39 mouse cellular contexts compared by ENCODE assay signal in the genomic region with DNA sequence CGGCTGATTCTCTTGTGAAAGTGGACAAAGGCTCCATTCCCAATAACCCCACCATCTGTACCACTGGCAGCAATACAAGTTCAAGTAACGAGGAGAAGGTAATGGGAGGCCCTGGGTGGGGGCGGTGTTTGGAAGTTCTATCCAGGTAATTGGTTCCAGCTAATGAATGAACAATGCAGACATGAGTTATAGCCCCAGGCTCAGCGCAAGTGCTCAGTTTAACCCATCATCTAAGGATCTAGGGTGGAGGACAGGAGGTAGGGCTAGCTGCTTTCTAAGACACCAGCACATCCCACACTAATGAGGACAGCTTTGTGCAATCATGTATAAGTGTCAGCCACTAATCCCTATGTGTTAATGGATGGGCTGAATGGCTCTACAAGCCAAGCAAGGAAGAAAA. TPM values are rescaled to one million over a fixed set of nuclear protein-coding genes. Genes with fewer than 3 reads are reported as not detected.
DNase-seq lines count a peak whose midpoint lies in the region; ATAC-seq and TF ChIP-seq lines count a peak whose summit lies in the region.
"Had no signal": no experiment of that assay in that cellular context is flagged by ENCODE, and none has a peak within 500 bp of the region (broad histone marks: within the 10 kb centered on the region; RNA-seq: fewer than 3 reads in every experiment).

No protein-coding gene starts in this region.

- H3K9me3 ChIP-seq in forebrain, embryonic 11.5 days (ENCODE audit: control insufficient read depth, low read length), result no peaks in the 10 kb centered on the region; the same call in 1 of the 2 replicates
- H3K9me3 ChIP-seq in forebrain, postnatal 0 days (ENCODE audit: low read length), result no peaks in the 10 kb centered on the region
- peaks cover 6% of the 10 kb centered on the region; the same call in 1 of the 2 replicates for H3K9me3 ChIP-seq in midbrain, embryonic 12.5 days
- H3K9me3 ChIP-seq in midbrain, embryonic 13.5 days, result peaks cover 7% of the 10 kb centered on the region; the same call in 1 of the 2 replicates
- H3K9me3 ChIP-seq in hindbrain, embryonic 12.5 days (replicated peaks), result peaks cover 7% of the 10 kb centered on the region; the same call in 1 of the 2 replicates
- H3K9me3 ChIP-seq: liver, embryonic 12.5 days; stomach, embryonic 15.5 days had no signal

- no peak overlapping the region for H3K9ac ChIP-seq in forebrain, embryonic 11.5 days (ENCODE audit: low read length)
- no peak overlapping the region for H3K9ac ChIP-seq in forebrain, postnatal 0 days
- no peak overlapping the region for H3K9ac ChIP-seq in midbrain, embryonic 12.5 days (replicated peaks)
- no peak overlapping the region for H3K9ac ChIP-seq in midbrain, embryonic 13.5 days (replicated peaks)
- no peak overlapping the region for H3K9ac ChIP-seq in hindbrain, embryonic 12.5 days
- H3K9ac ChIP-seq: embryonic facial prominence, embryonic 12.5 days; hindbrain, embryonic 13.5 days; limb, embryonic 13.5 days; liver, embryonic 12.5 days; liver, postnatal 0 days; neural tube, embryonic 13.5 days; stomach, embryonic 15.5 days had no signal

- no peak overlapping the region for H3K4me3 ChIP-seq in forebrain, embryonic 11.5 days (ENCODE audit: low read depth, low read length)
- no peak overlapping the region for H3K4me3 ChIP-seq in forebrain, postnatal 0 days (ENCODE audit: low read depth, low read length)
- H3K4me3 ChIP-seq in midbrain, embryonic 12.5 days, result no peak overlapping the region
- no peak overlapping the region for H3K4me3 ChIP-seq in midbrain, embryonic 13.5 days (replicated peaks)
- H3K4me3 ChIP-seq in hindbrain, embryonic 12.5 days, result no peak overlapping the region
- H3K4me3 ChIP-seq: embryonic facial prominence, embryonic 12.5 days; hindbrain, embryonic 13.5 days; layer of hippocampus, adult 2 months; left cerebral cortex, adult 2 months; limb, embryonic 13.5 days; liver, embryonic 12.5 days; megakaryocyte, embryonic 14.5 days; neural tube, embryonic 13.5 days; stomach, embryonic 15.5 days had no signal

- no peaks in the 10 kb centered on the region; the same call in 1 of the 2 replicates for H3K4me1 ChIP-seq in forebrain, embryonic 11.5 days (replicated peaks; ENCODE audit: control insufficient read depth, insufficient read depth, low read length)
- H3K4me1 ChIP-seq in forebrain, postnatal 0 days (ENCODE audit: insufficient read depth), result no peaks in the 10 kb centered on the region
- no peaks in the 10 kb centered on the region for H3K4me1 ChIP-seq in midbrain, embryonic 12.5 days
- no peaks in the 10 kb centered on the region for H3K4me1 ChIP-seq in midbrain, embryonic 13.5 days (replicated peaks)
- H3K4me1 ChIP-seq in hindbrain, embryonic 12.5 days, result no peaks in the 10 kb centered on the region
- H3K4me1 ChIP-seq: embryonic facial prominence, embryonic 12.5 days; hindbrain, embryonic 13.5 days; limb, embryonic 13.5 days; liver, embryonic 12.5 days; megakaryocyte, embryonic 14.5 days; neural tube, embryonic 13.5 days; stomach, embryonic 15.5 days had no signal

- no peak for TF ChIP-seq CTCF in forebrain, postnatal 0 days (IDR thresholded peaks at IDR 0.05; ENCODE audit: low read depth)
- no peak for TF ChIP-seq CTCF in brain, embryonic 14.5 days (IDR thresholded peaks at IDR 0.05; ENCODE audit: borderline replicate concordance, extremely low read depth, insufficient read depth, insufficient read length)

- H3K36me3 ChIP-seq in forebrain, embryonic 11.5 days (ENCODE audit: control insufficient read depth, insufficient read depth, low read length), result no peaks in the 10 kb centered on the region
- H3K36me3 ChIP-seq in forebrain, postnatal 0 days (ENCODE audit: insufficient read depth), result no peaks in the 10 kb centered on the region
- H3K36me3 ChIP-seq in midbrain, embryonic 12.5 days, result no peaks in the 10 kb centered on the region
- H3K36me3 ChIP-seq in midbrain, embryonic 13.5 days, result no peaks in the 10 kb centered on the region
- H3K36me3 ChIP-seq in hindbrain, embryonic 12.5 days, result no peaks in the 10 kb centered on the region
- H3K36me3 ChIP-seq: embryonic facial prominence, embryonic 12.5 days; hindbrain, embryonic 13.5 days; limb, embryonic 13.5 days; liver, embryonic 12.5 days; neural tube, embryonic 13.5 days; stomach, embryonic 15.5 days had no signal

- TF ChIP-seq POLR2A in brain, embryonic 14.5 days (IDR thresholded peaks at IDR 0.05; ENCODE audit: borderline replicate concordance, extremely low read depth, insufficient read depth, insufficient read length, poor library complexity, severe bottlenecking), result no peak

- no peak overlapping the region for H3K4me2 ChIP-seq in forebrain, embryonic 11.5 days (ENCODE audit: low read depth, low read length, severe bottlenecking)
- H3K4me2 ChIP-seq in forebrain, postnatal 0 days (ENCODE audit: low read depth), result no peak overlapping the region
- H3K4me2 ChIP-seq in midbrain, embryonic 12.5 days (replicated peaks), result no peak overlapping the region
- no peak overlapping the region for H3K4me2 ChIP-seq in midbrain, embryonic 13.5 days (replicated peaks)
- no peak overlapping the region for H3K4me2 ChIP-seq in hindbrain, embryonic 12.5 days (replicated peaks)
- H3K4me2 ChIP-seq: embryonic facial prominence, embryonic 12.5 days; heart, embryonic 11.5 days; hindbrain, embryonic 13.5 days; limb, embryonic 13.5 days; liver, embryonic 12.5 days; neural tube, embryonic 13.5 days; stomach, embryonic 15.5 days had no signal

- H3K27me3 ChIP-seq in forebrain, embryonic 11.5 days (ENCODE audit: control insufficient read depth, insufficient read depth, low read length), result no peaks in the 10 kb centered on the region
- H3K27me3 ChIP-seq in forebrain, postnatal 0 days (ENCODE audit: insufficient read depth, low read length), result no peaks in the 10 kb centered on the region
- H3K27me3 ChIP-seq in midbrain, embryonic 12.5 days, result no peaks in the 10 kb centered on the region
- no peaks in the 10 kb centered on the region for H3K27me3 ChIP-seq in midbrain, embryonic 13.5 days
- H3K27me3 ChIP-seq in hindbrain, embryonic 12.5 days, result no peaks in the 10 kb centered on the region
- H3K27me3 ChIP-seq: embryonic facial prominence, embryonic 12.5 days; hindbrain, embryonic 13.5 days; limb, embryonic 13.5 days; liver, embryonic 12.5 days; megakaryocyte, embryonic 14.5 days; neural tube, embryonic 13.5 days; stomach, embryonic 15.5 days had no signal

- peak; percentile 82 for ATAC-seq in forebrain, embryonic 11.5 days (replicated peaks; ENCODE audit: low FRiP score)
- no peak for ATAC-seq in forebrain, postnatal 0 days
- peak; percentile 16; the same call in 1 of the 2 replicates for ATAC-seq in midbrain, embryonic 12.5 days (ENCODE audit: low FRiP score, low read depth)
- ATAC-seq in midbrain, embryonic 13.5 days, result no peak
- ATAC-seq in hindbrain, embryonic 12.5 days (ENCODE audit: low FRiP score), result no peak
- ATAC-seq: liver, embryonic 12.5 days; liver, postnatal 0 days had no signal

- WGBS in forebrain, embryonic 11.5 days, result 49% methylated on average over 4 of the region's 4 CpGs
- WGBS in forebrain, postnatal 0 days, result 30% methylated on average over 4 of the region's 4 CpGs
- 74% methylated on average over 4 of the region's 4 CpGs for WGBS in midbrain, embryonic 12.5 days
- WGBS in midbrain, embryonic 13.5 days, result 68% methylated on average over 4 of the region's 4 CpGs
- 69% methylated on average over 4 of the region's 4 CpGs for WGBS in hindbrain, embryonic 12.5 days

- no peak overlapping the region for H3K27ac ChIP-seq in forebrain, embryonic 11.5 days (ENCODE audit: low read depth, low read length)
- no peak overlapping the region for H3K27ac ChIP-seq in forebrain, postnatal 0 days (ENCODE audit: low read depth, low read length)
- H3K27ac ChIP-seq in midbrain, embryonic 12.5 days (replicated peaks), result no peak overlapping the region
- H3K27ac ChIP-seq in midbrain, embryonic 13.5 days, result no peak overlapping the region
- no peak overlapping the region for H3K27ac ChIP-seq in hindbrain, embryonic 12.5 days
- H3K27ac ChIP-seq: embryonic facial prominence, embryonic 12.5 days; hindbrain, embryonic 13.5 days; layer of hippocampus, adult 2 months; left cerebral cortex, adult 2 months; limb, embryonic 13.5 days; liver, embryonic 12.5 days; neural tube, embryonic 13.5 days; stomach, embryonic 15.5 days had no signal

- DNase-seq in forebrain, embryonic 11.5 days (ENCODE audit: low spot score), result peak; percentile 55
- no peak for DNase-seq in forebrain, postnatal 0 days
- DNase-seq in brain, embryonic 14.5 days (ENCODE audit: low read depth), result peak; percentile 83
- peak; percentile 7 for DNase-seq in forelimb bud, embryonic 11.5 days (ENCODE audit: low read depth, low spot score)
- DNase-seq in frontal cortex, postnatal 36 days (ENCODE audit: low spot score in 2 of 2), result no peak
- DNase-seq: adrenal gland, postnatal 25 days; cerebellum, adult 18-20 months; cerebellum, postnatal 25 days; gastrocnemius, postnatal 25 days; heart, adult 18-20 months; heart, postnatal 36 days; kidney, adult 8-10 months; kidney, postnatal 36 days; liver, postnatal 0 days; lung, postnatal 36 days; right cerebral cortex, postnatal 25 days; thymus, postnatal 14 days had no signal

RNA-seq across cellular contexts. Expression of gene Mep1a, which starts 8.2 kb away (rescaled TPM):
- not detected in 2 replicates for polyA plus RNA-seq in forebrain, embryonic 11.5 days (2014; fragmentation: Nextera tagmentation; extraction: Ambion mirVana)
- total RNA-seq in forebrain, postnatal 0 days (2014; rRNA removed), result 0.08 TPM in 1 of 2 replicates, not detected in the other
- polyA plus RNA-seq in forebrain, postnatal 0 days (2015; fragmentation: Nextera tagmentation; extraction: Ambion mirVana), result 0.15 TPM in 1 of 2 replicates, not detected in the other
- not detected in 2 replicates for polyA plus RNA-seq in midbrain, embryonic 12.5 days (2016; fragmentation: Nextera tagmentation; extraction: Ambion mirVana)
- 0.07 TPM in 1 of 2 replicates, not detected in the other for polyA plus RNA-seq in midbrain, embryonic 13.5 days (2015; fragmentation: Nextera tagmentation; extraction: Ambion mirVana)
- polyA plus RNA-seq in brain, embryonic 14.5 days (2012; rRNA removed), result 0.06 and 0.07 TPM in 2 replicates
- polyA plus RNA-seq in hindbrain, embryonic 12.5 days (2016; fragmentation: Nextera tagmentation; extraction: Ambion mirVana), result not detected in 2 replicates
- total RNA-seq: adrenal gland, postnatal 25 days; gastrocnemius, postnatal 25 days; heart, adult 18-20 months; heart, postnatal 36 days; layer of hippocampus, adult 2 months; layer of hippocampus, postnatal 14 days; left cerebral cortex, adult 2 months; left cerebral cortex, postnatal 36 days; MEL had no signal
- polyA plus RNA-seq: embryonic facial prominence, embryonic 12.5 days; heart, embryonic 11.5 days; hindbrain, embryonic 13.5 days; limb, embryonic 13.5 days; liver, embryonic 12.5 days; lung, embryonic 16.5 days; neural tube, embryonic 13.5 days; urinary bladder, adult 2 months had no signal

RNA-seq across cellular contexts. Expression of gene Ankrd66, which starts 32.7 kb away (rescaled TPM):
- polyA plus RNA-seq in forebrain, embryonic 11.5 days (2014; fragmentation: Nextera tagmentation; extraction: Ambion mirVana), result 0.35 TPM in 1 of 2 replicates, not detected in the other
- 0.77 TPM in 1 of 2 replicates, not detected in the other for total RNA-seq in forebrain, postnatal 0 days (2014; rRNA removed)
- polyA plus RNA-seq in forebrain, postnatal 0 days (2015; fragmentation: Nextera tagmentation; extraction: Ambion mirVana), result 1.0 and 1.2 TPM in 2 replicates
- polyA plus RNA-seq in midbrain, embryonic 12.5 days (2016; fragmentation: Nextera tagmentation; extraction: Ambion mirVana), result not detected in 2 replicates
- polyA plus RNA-seq in midbrain, embryonic 13.5 days (2015; fragmentation: Nextera tagmentation; extraction: Ambion mirVana), result 0.20 TPM in 1 of 2 replicates, not detected in the other
- 0.53 and 0.82 TPM in 2 replicates for polyA plus RNA-seq in brain, embryonic 14.5 days (2012; rRNA removed)
- 0.85 and 1.3 TPM in 2 replicates for polyA plus RNA-seq in hindbrain, embryonic 12.5 days (2016; fragmentation: Nextera tagmentation; extraction: Ambion mirVana)
- total RNA-seq: adrenal gland, adult 18-20 months; adrenal gland, postnatal 25 days; gastrocnemius, adult 18-20 months; gastrocnemius, postnatal 25 days; heart, postnatal 36 days; MEL had no signal
- polyA plus RNA-seq: embryonic facial prominence, embryonic 12.5 days; heart, embryonic 11.5 days; heart, embryonic 16.5 days; intestine, embryonic 16.5 days; liver, embryonic 12.5 days had no signal

RNA-seq across cellular contexts. Expression of gene Pla2g7, which starts 57.1 kb away (rescaled TPM):
- 2.9 and 3.3 TPM in 2 replicates for polyA plus RNA-seq in forebrain, embryonic 11.5 days (2014; fragmentation: Nextera tagmentation; extraction: Ambion mirVana)
- 26.8 and 33.7 TPM in 2 replicates for total RNA-seq in forebrain, postnatal 0 days (2014; rRNA removed)
- 33.0 and 76.9 TPM in 2 replicates for polyA plus RNA-seq in forebrain, postnatal 0 days (2015; fragmentation: Nextera tagmentation; extraction: Ambion mirVana)
- polyA plus RNA-seq in midbrain, embryonic 12.5 days (2016; fragmentation: Nextera tagmentation; extraction: Ambion mirVana), result 4.9 and 7.3 TPM in 2 replicates
- 7.3 and 8.2 TPM in 2 replicates for polyA plus RNA-seq in midbrain, embryonic 13.5 days (2015; fragmentation: Nextera tagmentation; extraction: Ambion mirVana)
- 6.4 and 16.5 TPM in 2 replicates for polyA plus RNA-seq in brain, embryonic 14.5 days (2012; rRNA removed)
- polyA plus RNA-seq in hindbrain, embryonic 12.5 days (2016; fragmentation: Nextera tagmentation; extraction: Ambion mirVana), result 19.5 and 21.0 TPM in 2 replicates
- total RNA-seq: MEL had no signal

Comparison
In these comparisons a context has a peak if more than half of its experiments do, and no peak if none do; other contexts are left out.
1. ATAC-seq: peak in forebrain, embryonic 11.5 days (single experiment) and midbrain, embryonic 12.5 days (single experiment); none in forebrain, postnatal 0 days (single experiment), midbrain, embryonic 13.5 days (single experiment) and hindbrain, embryonic 12.5 days (single experiment).
2. DNase-seq: peak in forebrain, embryonic 11.5 days (single experiment), brain, embryonic 14.5 days (single experiment) and forelimb bud, embryonic 11.5 days (single experiment); none in forebrain, postnatal 0 days (single experiment) and frontal cortex, postnatal 36 days (0 of 2).